Mouse (Mus musculus): Measurements from ENCODE around the gene Gpatch1. TPM values are rescaled to one million over a fixed set of nuclear protein-coding genes. Genes with fewer than 3 reads are reported as not detected.
"Not testable (repeated sequence)": the region's sequence is repeated elsewhere in the genome, so short reads cannot be mapped to it uniquely, and the experiment has no call there.

Gpatch1 gene
- total RNA-seq, 2 experiments from 2014 or later = 26.7 to 31.7 TPM

DNA sequence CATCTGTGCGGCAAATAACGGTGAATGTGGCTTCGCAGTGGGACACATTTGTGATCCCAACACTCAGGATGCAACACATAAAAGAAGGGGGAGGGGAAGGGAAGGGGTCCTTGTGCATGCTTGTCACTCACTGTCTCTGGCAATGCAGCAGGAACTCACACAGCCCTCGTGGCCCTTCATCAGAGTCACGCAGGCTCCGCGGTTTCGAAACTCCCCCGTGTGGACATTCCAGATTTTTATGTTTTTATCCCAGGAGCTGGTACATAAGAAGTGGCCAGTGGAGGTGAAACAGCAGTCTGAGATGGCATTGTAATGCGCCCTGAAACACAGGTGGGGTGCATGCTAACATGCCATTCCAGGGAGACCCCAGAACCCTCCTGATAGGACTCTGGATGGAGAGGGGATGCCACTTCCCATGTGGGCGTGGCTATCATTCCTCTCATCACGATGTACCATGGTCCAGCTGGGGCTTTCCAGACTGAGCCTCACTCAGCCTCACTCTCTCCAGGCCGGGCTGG is 66.1 kb downstream of the Gpatch1 start:
- DNase-seq = peak; percentile 30
- intact Hi-C loops (cut with DNase I) = loop anchor here (10.0 kb wide), 1 partner anchor 67 kb away; the partner anchor contains the start of gene Slc7a10

DNA sequence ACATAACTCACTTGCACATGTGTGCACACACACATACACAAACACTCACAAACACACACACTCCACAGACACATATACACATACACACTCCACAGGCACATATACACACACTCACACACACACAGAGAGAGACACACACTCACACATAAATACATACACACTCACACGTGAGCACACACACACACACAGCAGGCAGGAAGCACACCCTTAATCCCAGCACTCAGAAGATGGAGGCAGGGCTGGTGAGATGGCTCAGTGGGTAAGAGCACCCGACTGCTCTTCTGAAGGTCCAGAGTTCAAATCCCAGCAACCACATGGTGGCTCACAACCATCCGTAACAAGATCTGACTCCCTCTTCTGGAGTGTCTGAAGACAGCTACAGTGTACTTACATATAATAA is 80.3 kb downstream of the Gpatch1 start:
- intact Hi-C loops (cut with DNase I); DNase-seq: not testable (repeated sequence)

DNA sequence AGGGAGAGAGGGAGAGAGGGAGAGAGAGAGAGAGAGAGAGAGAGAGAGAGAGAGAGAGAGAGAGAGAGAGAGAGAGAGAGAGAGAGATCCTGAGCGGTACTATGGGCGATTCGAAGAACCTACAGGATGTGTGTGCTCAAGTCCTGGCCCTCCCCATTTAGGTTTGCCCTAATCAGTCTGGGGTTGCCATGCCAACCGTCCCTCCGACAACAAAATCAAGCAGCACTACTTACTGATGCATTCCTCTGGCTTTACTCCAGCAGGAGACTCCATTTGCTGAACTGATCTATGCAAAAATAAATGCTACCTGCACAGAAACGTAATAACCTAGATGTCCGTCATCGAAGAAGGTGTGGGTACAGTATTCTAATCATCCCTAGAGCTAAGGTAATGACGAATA is 82.9 kb downstream of the Gpatch1 start:
- DNase-seq = peak; percentile 59
- intact Hi-C loops (cut with DNase I) = no loop called here

DNA sequence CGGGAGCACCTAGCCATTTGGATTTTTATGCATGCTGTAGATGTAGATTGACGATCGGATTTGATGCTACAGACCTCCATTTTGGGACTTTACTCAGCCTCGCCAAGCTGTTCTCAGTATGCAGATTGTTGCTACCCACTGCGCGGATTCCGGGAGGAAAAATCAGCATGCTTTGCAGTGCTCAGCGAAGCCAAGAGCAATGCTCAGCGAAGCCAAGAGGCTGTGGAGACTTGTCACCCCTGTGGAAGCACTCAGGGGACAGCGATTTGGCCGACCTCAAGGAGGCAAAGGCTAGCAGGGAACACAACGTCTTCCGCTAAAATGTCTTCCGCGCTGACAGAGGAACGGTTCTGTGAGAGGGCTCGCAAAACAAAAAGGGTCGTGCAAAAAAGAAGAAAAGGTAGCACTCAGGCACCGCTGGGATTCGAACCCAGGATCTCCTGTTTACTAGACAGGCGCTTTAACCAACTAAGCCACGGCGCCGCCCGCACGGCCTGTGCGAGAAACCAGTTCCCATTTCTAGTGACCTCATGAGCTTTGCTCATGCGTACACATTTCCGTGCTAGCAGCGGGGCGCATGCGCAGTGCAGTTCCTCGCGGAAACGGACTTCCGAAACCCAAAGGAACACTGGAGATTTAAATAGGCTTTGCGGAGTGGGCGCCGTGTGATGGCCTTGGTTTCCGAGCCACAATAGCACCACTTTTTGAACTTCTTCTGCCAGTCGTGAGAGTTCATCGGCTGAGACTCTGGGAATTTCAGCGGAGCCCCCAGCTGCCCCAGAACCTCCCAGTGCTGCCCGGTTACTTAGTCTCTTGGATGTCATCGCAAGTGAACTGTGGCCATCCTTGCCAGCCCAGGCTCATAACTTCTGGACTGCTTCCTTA is 83.6 kb downstream of the Gpatch1 start:
- peak; percentile 97 for DNase-seq
- intact Hi-C loops (cut with DNase I) = no loop called here

DNA sequence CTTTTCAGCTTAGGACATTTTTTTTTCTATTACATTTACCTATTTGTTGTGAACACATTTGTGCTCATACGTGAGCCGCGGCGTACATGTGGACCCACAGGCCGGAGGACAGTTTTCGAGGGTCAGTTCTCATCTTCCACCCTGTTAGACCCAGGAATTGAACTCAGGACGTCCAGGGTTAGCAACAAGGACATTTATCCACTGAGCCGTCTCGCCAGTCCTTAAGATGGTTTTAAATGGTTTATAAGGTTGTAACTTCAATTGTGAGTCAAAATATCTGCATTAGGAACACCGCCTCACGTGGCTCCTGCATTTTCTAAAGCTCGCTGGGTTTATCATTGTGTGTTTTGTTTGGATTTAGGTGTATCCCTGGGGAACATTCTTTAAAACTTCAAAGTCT is 84.4 kb downstream of the Gpatch1 start:
- intact Hi-C loops (cut with DNase I) = no loop called here

DNA sequence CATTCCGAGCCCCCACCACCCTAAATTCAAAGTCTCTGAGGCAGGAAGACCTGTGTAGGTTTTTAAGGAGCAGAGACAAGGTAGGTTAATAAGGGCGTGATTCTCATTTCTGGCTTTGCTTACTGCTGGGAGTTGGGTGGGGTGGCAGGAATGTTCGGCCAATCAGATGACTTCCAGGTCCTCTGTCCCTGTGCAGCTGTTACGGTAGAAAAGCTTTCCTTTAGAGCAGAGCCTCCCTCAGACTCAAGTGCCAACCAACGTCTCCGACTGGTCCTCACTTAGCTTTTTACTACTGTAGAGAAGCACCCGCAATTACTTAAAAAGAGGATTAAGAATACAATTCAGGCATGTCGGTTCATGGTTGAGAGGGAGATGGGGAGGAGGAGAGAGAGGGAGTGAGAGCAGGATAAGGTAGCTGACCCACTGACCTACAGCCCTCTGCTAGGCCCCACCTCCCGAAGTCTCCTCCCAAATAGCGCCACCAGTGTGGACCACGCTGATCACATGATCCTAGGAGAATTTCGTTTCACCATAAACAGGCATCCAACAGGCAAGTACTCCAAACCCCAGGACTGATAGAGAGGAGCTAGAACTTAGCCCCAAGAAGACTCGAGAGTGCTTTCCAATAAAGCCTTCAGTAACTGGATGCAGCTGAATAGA is 85.3 kb downstream of the Gpatch1 start:
- DNase-seq = no peak
- intact Hi-C loops (cut with DNase I) = no loop called here

More for the DNA sequence above, 84.4 kb downstream of the Gpatch1 start:
- DNase-seq = no peak

DNA sequence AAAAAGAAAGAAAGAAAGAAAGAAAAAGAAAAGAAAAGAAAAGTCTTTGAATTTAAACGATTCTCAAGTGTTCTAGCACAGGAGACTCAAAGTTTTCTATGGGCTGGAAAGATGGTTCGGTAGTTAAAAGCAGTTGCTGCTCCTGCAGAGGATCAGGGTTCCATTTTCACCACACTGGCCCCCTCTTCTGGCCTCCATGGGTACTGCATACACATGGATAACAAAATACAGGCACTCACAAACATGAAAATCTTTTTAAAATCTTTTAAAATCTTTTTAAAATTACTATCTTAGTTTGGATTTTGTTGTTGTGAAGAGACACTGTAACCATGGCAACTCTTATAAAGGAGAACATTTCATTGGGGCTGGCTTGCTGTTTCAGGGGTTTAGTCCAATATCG is 87.9 kb downstream of the Gpatch1 start:
- intact Hi-C loops (cut with DNase I) = no loop called here
- DNase-seq = no peak

Other genes with a start within 250 kb of the Gpatch1 start
- gene Cebpa, start 199.1 kb downstream of the Gpatch1 start, total RNA-seq (2021) = 1 to 10 TPM; 2.0 to 2.7 TPM
- gene Slc7a10, start 132.1 kb downstream of the Gpatch1 start, total RNA-seq (2021) = 10 to 100 TPM; 18.3 to 21.5 TPM
- gene Lrp3, start 102.9 kb downstream of the Gpatch1 start, total RNA-seq (2021) = 100 to 1,000 TPM; 102 to 107 TPM
- gene Rhpn2, start 15.7 kb upstream of the Gpatch1 start, total RNA-seq (2021) = 1 to 10 TPM; 1.6 to 2.0 TPM
- gene Faap24, start 78.4 kb upstream of the Gpatch1 start, total RNA-seq (2021) = 10 to 100 TPM in 1 of 2 experiments, 1 to 10 TPM in 1; 9.7 to 11.0 TPM
- 10 to 100 TPM; 25.4 to 29.5 TPM for gene Cep89, start 78.6 kb upstream of the Gpatch1 start, total RNA-seq (2021)
- gene Slc7a9, start 130.4 kb upstream of the Gpatch1 start, total RNA-seq (2021) = not detected
- gene Tdrd12, start 219.3 kb upstream of the Gpatch1 start, total RNA-seq (2021) = under 1 TPM; 0.38 to 0.66 TPM
- 10 to 100 TPM; 59.2 to 60.1 TPM for gene Nudt19, start 237.9 kb upstream of the Gpatch1 start, total RNA-seq (2021)

All from left cerebral cortex, postnatal 4 days (tissue).